Mouse (Mus musculus) right cerebral cortex, postnatal 10 days (tissue): ENCODE results near the gene Vmn2r89.
"Not testable (repeated sequence)": the region's sequence is repeated elsewhere in the genome, so short reads cannot be mapped to it uniquely, and the experiment has no call there.

Experiments used
- DNase-seq, 2 experiments: peaks; one replicate each; pipeline ENCODE4 v3.0.0; 2021; ENCODE audit warnings: low spot score in 2 of 2

Gene Vmn2r89

DNA sequence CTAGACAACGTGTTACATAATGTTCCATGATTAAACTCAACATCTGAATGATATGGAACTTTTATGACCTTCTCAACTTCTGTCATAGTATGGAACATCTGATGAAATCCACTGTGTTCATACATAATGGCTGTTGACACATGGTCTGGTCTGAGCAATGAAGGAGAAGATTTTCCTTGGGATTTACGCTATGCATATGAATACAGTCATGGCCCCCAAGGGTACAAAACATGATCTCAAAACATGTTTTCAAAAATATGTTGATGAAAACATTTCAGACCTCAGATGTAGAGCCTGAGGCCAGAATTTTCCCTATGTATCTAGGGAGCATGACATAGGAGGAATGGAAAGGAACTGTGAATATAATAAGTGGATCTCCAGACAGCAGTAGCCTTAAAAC is at the start of gene Vmn2r89:
Vmn2r89 (plus strand) TSS at position 301 of the 400 bp plus-strand sequence.
- DNase-seq: not testable (repeated sequence)

GRCm38 (mm10) chr14:51410520-51410919 is 41.1 kb upstream of the Vmn2r89 start, which contains the start of gene Vmn2r88:
Gene Vmn2r88, plus strand, starts transcription at chr14:51410820.
- no peak for DNase-seq

GRCm38 (mm10) chr14:51423885-51424284 is 27.8 kb upstream of the Vmn2r89 start:
- DNase-seq: no peak

GRCm38 (mm10) chr14:51430138-51430537 is 21.5 kb upstream of the Vmn2r89 start:
- not testable (repeated sequence) for DNase-seq

DNA sequence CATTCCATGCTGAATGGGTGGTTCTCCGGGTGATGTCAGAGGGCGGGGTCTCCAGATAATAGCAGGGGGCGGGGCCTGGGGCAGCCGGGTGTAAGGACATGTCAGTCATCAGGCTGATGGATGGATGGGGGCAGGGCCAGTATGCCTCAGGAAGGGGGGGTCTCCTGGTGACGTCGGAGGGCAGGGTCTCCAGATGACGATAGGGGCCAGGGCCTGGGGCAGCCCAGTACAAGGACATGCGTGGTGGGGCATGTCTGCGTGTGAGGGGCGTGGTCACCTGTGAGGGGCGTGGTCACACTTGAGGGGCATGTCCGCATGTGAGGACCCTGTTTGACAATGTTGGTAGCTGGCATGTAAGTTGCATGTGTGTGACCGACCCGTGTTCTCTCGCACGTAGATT is 17.1 kb upstream of the Vmn2r89 start:
- DNase-seq: no peak

- no peak for DNase-seq
Measured at GRCm38 (mm10) chr14:51435020-51435419, 16.6 kb upstream of the Vmn2r89 start.

DNA sequence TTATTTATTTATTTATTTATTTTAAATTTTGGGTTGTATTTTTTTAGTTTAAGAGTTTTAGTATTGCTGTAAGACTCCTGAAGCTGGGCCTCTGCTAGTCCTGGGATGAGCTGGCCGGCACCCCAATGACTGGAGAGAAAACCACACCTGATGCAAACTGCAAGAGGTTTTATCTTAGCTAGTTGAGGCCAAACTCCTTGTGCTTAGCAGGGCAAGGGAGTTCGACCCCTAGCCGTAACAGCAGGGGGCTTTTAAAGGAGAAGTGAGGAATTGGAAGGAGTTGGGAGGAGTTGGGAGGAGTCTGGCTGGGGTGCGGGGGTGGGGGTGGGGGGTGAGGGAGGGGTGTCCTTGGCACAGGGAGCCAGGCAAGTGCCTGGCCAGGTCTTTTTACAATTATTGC is 12.7 kb upstream of the Vmn2r89 start:
- no peak for DNase-seq

DNA sequence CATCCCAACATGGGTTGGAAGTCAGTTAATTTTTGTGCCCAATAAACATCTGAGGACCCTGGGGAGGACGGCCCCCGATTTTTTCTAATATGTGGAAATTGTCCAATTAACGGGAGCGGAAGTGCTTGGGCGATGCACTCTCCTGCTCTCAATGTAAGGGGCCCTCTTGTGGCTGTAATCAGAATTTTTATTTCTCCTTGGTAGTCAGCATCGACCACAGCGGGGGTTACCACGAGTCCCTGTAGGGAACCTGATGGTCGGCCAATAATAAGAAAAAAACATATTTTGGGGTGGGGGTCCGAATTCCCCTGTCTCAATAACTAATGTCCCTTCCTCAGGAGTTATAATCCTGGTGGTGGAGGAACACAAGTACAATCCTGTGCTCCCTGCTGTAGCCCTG is 28.6 kb downstream of the Vmn2r89 start:
- not testable (repeated sequence) for DNase-seq

- DNase-seq: not testable (repeated sequence)
Measured at GRCm38 (mm10) chr14:51481332-51482015, 29.8 kb downstream of the Vmn2r89 start.

- DNase-seq: no peak
Measured at GRCm38 (mm10) chr14:51482051-51482715, 30.5 kb downstream of the Vmn2r89 start.

GRCm38 (mm10) chr14:51482971-51483381 is 31.3 kb downstream of the Vmn2r89 start:
- not testable (repeated sequence) for DNase-seq

- no peak for DNase-seq
Measured at GRCm38 (mm10) chr14:51483671-51484070, 32.0 kb downstream of the Vmn2r89 start.

GRCm38 (mm10) chr14:51486111-51486510 is 34.5 kb downstream of the Vmn2r89 start:
- no peak for DNase-seq

DNA sequence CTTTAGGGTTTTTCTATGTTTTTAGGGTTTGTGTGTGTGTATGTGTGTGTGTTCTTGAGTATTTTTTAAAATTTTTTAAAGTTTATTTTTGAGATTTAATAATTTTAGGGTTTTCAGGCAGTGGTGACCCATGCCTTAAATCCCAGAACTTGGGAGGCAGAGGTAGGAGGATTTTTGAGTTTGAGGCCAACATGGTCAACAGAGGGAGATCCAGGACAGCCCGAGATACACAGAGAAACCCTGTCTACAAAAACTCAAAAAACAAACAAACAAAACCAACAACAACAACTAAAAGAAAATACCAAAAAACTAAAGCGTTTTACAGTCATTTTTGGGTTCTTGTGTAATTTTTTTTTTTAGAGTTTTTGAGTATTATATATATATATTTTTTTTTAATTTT is 44.1 kb downstream of the Vmn2r89 start:
- no peak for DNase-seq

DNA sequence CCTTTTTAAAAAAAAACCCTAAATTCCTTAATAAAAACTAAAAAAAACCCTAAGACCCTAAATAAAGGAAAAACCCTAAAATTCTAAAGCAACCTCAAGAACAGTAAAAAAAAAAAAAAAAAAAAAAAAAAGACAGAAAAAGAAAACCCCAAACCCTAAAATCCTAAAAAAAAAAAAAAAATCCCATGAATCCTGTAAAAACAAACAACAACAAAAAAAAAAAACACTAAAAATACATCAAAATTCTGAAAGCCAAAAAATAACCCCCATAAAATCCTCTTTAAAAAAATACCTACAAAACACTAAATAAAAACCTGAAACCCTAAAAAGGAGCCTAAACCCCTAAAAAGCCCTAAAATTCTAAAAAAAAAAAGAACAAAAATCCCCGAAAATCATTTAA is 45.3 kb downstream of the Vmn2r89 start:
- DNase-seq: no peak

- DNase-seq: no peak
Measured at GRCm38 (mm10) chr14:51497958-51498357, 46.3 kb downstream of the Vmn2r89 start.

- DNase-seq: no peak
Measured at GRCm38 (mm10) chr14:51499707-51500275, 48.1 kb downstream of the Vmn2r89 start.

GRCm38 (mm10) chr14:51500461-51500860 is 48.8 kb downstream of the Vmn2r89 start:
- DNase-seq: no peak

- DNase-seq: no peak
Measured at GRCm38 (mm10) chr14:51507416-51507815, 55.8 kb downstream of the Vmn2r89 start.
